Mouse (Mus musculus): ENCODE measurements around the gene Zranb3. TPM values are rescaled to one million over a fixed set of nuclear protein-coding genes. Genes with fewer than 3 reads are reported as not detected.
"Not testable (repeated sequence)": the region's sequence is repeated elsewhere in the genome, so short reads cannot be mapped to it uniquely, and the experiment has no call there.

Gene Zranb3
- polyA plus RNA-seq (2016; fragmentation: Nextera tagmentation; extraction: Ambion mirVana), result 8.4 and 11.7 TPM in 2 replicates

GRCm38 (mm10) chr1:128102641-128103461 lies at the start of gene Zranb3, which contains the start of gene R3hdm1:
TSS of gene Zranb3 (minus strand) at chr1:128103047.
TSS of gene R3hdm1 (plus strand) at chr1:128103301.
- Histone ChIP-seq H3K4me3 (peak within 1 kb of the TSS; percentile 86), H3K9me3 (no peaks in the 10 kb centered on the region), H3K27ac (peak within 1 kb of the TSS; percentile 91), H3K4me1 (peaks cover 8% of the 10 kb centered on the region), H3K27me3 (ENCODE audit: insufficient read depth, poor library complexity, severe bottlenecking) (no peaks in the 10 kb centered on the region), H3K36me3 (no peaks in the 10 kb centered on the region)
- peak; percentile 99 for DNase-seq (ENCODE audit: low spot score)
- WGBS, result under 1% methylated on average over 43 of the region's 43 CpGs

- Histone ChIP-seq H3K27me3 (ENCODE audit: insufficient read depth, poor library complexity, severe bottlenecking) (no peaks in the 10 kb centered on the region), H3K27ac (no peak overlapping the region), H3K9me3 (no peaks in the 10 kb centered on the region), H3K4me3 (no peak overlapping the region), H3K36me3 (no peaks in the 10 kb centered on the region), H3K4me1 (no peaks in the 10 kb centered on the region)
- no peak for DNase-seq (ENCODE audit: low spot score)
These were observed 38.9 kb upstream of the Zranb3 start for GRCm38 (mm10) chr1:128141737-128142136.

GRCm38 (mm10) chr1:128141039-128141438 lies 38.2 kb upstream of the Zranb3 start:
- Histone ChIP-seq H3K9me3 (no peaks in the 10 kb centered on the region), H3K36me3 (no peaks in the 10 kb centered on the region), H3K27me3 (ENCODE audit: insufficient read depth, poor library complexity, severe bottlenecking) (no peaks in the 10 kb centered on the region), H3K4me1 (no peaks in the 10 kb centered on the region), H3K27ac (no peak overlapping the region), H3K4me3 (no peak overlapping the region)
- no peak for DNase-seq (ENCODE audit: low spot score)

- H3K27ac ChIP-seq; H3K9me3 ChIP-seq; H3K36me3 ChIP-seq; H3K4me3 ChIP-seq; DNase-seq (ENCODE audit: low spot score); H3K27me3 ChIP-seq (ENCODE audit: insufficient read depth, poor library complexity, severe bottlenecking); H3K4me1 ChIP-seq: not testable (repeated sequence)
These were observed 33.4 kb upstream of the Zranb3 start for GRCm38 (mm10) chr1:128136222-128136621.

GRCm38 (mm10) chr1:128120913-128121627 lies 18.2 kb upstream of the Zranb3 start:
- H3K4me1 ChIP-seq, result no peaks in the 10 kb centered on the region
- H3K4me3 ChIP-seq, result no peak overlapping the region
- H3K27me3 ChIP-seq (ENCODE audit: insufficient read depth, poor library complexity, severe bottlenecking), result no peaks in the 10 kb centered on the region
- DNase-seq (ENCODE audit: low spot score), result no peak
- WGBS, result 89% methylated on average over 4 of the region's 4 CpGs
- no peaks in the 10 kb centered on the region for H3K9me3 ChIP-seq
- H3K36me3 ChIP-seq, result peaks cover 9% of the 10 kb centered on the region; the same call in 1 of the 2 replicates
- no peak overlapping the region for H3K27ac ChIP-seq

GRCm38 (mm10) chr1:128103520-128104088 lies 757 bp upstream of the Zranb3 start:
- Histone ChIP-seq H3K4me3 (peak overlapping the region; percentile 86), H3K27me3 (ENCODE audit: insufficient read depth, poor library complexity, severe bottlenecking) (no peaks in the 10 kb centered on the region), H3K9me3 (no peaks in the 10 kb centered on the region), H3K27ac (peak overlapping the region; percentile 91), H3K4me1 (peaks cover 8% of the 10 kb centered on the region), H3K36me3 (no peaks in the 10 kb centered on the region)
- no peak for DNase-seq (ENCODE audit: low spot score)
- WGBS, result under 1% methylated on average over 46 of the region's 47 CpGs

GRCm38 (mm10) chr1:128102251-128102640 lies 601 bp downstream of the Zranb3 start:
- Histone ChIP-seq H3K4me1 (peaks cover 8% of the 10 kb centered on the region), H3K9me3 (no peaks in the 10 kb centered on the region), H3K36me3 (no peaks in the 10 kb centered on the region), H3K4me3 (peak overlapping the region; percentile 86), H3K27me3 (ENCODE audit: insufficient read depth, poor library complexity, severe bottlenecking) (no peaks in the 10 kb centered on the region), H3K27ac (peak overlapping the region; percentile 91)
- WGBS, result under 1% methylated on average over 15 of the region's 15 CpGs
- peak; percentile 87 for DNase-seq (ENCODE audit: low spot score)

- 95% methylated on average over 1 of the region's 1 CpGs for WGBS
- no peak overlapping the region for H3K4me3 ChIP-seq
- no peak for DNase-seq (ENCODE audit: low spot score)
- H3K27me3 ChIP-seq (ENCODE audit: insufficient read depth, poor library complexity, severe bottlenecking), result no peaks in the 10 kb centered on the region
- no peaks in the 10 kb centered on the region for H3K4me1 ChIP-seq
- H3K36me3 ChIP-seq, result no peaks in the 10 kb centered on the region
- H3K27ac ChIP-seq, result no peak overlapping the region
- no peaks in the 10 kb centered on the region for H3K9me3 ChIP-seq
These were observed 4.5 kb downstream of the Zranb3 start for GRCm38 (mm10) chr1:128098309-128098708.

- DNase-seq (ENCODE audit: low spot score), result no peak
- Histone ChIP-seq H3K36me3 (peaks cover 17% of the 10 kb centered on the region), H3K9me3 (no peaks in the 10 kb centered on the region), H3K4me1 (no peaks in the 10 kb centered on the region), H3K27me3 (ENCODE audit: insufficient read depth, poor library complexity, severe bottlenecking) (no peaks in the 10 kb centered on the region), H3K27ac (no peak overlapping the region), H3K4me3 (no peak overlapping the region)
- WGBS, result 86% methylated on average over 1 of the region's 2 CpGs
These were observed 8.2 kb downstream of the Zranb3 start for GRCm38 (mm10) chr1:128094686-128095085.

GRCm38 (mm10) chr1:128082800-128083199 lies 20.0 kb downstream of the Zranb3 start:
- no peaks in the 10 kb centered on the region for H3K4me1 ChIP-seq
- DNase-seq (ENCODE audit: low spot score), result no peak
- peaks cover 3% of the 10 kb centered on the region; the same call in 1 of the 2 replicates for H3K36me3 ChIP-seq
- no peaks in the 10 kb centered on the region for H3K9me3 ChIP-seq
- H3K27ac ChIP-seq, result 0 out of 2 replicates have a peak overlapping the region, but pooled peaks have one; percentile 49
- H3K4me3 ChIP-seq, result no peak overlapping the region
- H3K27me3 ChIP-seq (ENCODE audit: insufficient read depth, poor library complexity, severe bottlenecking), result no peaks in the 10 kb centered on the region
- WGBS, result 86% methylated on average over 7 of the region's 7 CpGs

GRCm38 (mm10) chr1:128081873-128082272 lies 21.0 kb downstream of the Zranb3 start:
- no peaks in the 10 kb centered on the region for H3K27me3 ChIP-seq (ENCODE audit: insufficient read depth, poor library complexity, severe bottlenecking)
- peaks cover 3% of the 10 kb centered on the region; the same call in 1 of the 2 replicates for H3K36me3 ChIP-seq
- DNase-seq (ENCODE audit: low spot score), result no peak
- H3K4me1 ChIP-seq, result no peaks in the 10 kb centered on the region
- no peak overlapping the region for H3K4me3 ChIP-seq
- H3K9me3 ChIP-seq, result no peaks in the 10 kb centered on the region
- H3K27ac ChIP-seq, result no peak overlapping the region
- WGBS, result 76% methylated on average over 7 of the region's 7 CpGs

- H3K36me3 ChIP-seq, result no peaks in the 10 kb centered on the region; the same call in 1 of the 2 replicates
- no peaks in the 10 kb centered on the region for H3K4me1 ChIP-seq
- H3K4me3 ChIP-seq, result no peak overlapping the region
- no peaks in the 10 kb centered on the region for H3K27me3 ChIP-seq (ENCODE audit: insufficient read depth, poor library complexity, severe bottlenecking)
- WGBS, result 72% methylated on average over 5 of the region's 5 CpGs
- no peaks in the 10 kb centered on the region for H3K9me3 ChIP-seq
- no peak overlapping the region for H3K27ac ChIP-seq
- DNase-seq (ENCODE audit: low spot score), result no peak
These were observed 21.7 kb downstream of the Zranb3 start for GRCm38 (mm10) chr1:128080936-128081696.

All from heart, embryonic 10.5 days (tissue).